Mouse (Mus musculus) cerebellum, postnatal 25 days (tissue): ENCODE measurements around the gene Rara.

Experiments used
- DNase-seq, 2 experiments: peaks; one replicate each; pipeline ENCODE4 v3.0.0; 2021; ENCODE audit warnings: mixed read lengths in 2 of 2

Gene Rara

GRCm38 (mm10) chr11:99010124-99010523 lies 82.5 kb downstream of the Rara start:
- DNase-seq, result no peak

- no peak for DNase-seq
Observed at GRCm38 (mm10) chr11:99010706-99011105, 83.1 kb downstream of the Rara start.

- no peak for DNase-seq
Observed at GRCm38 (mm10) chr11:99013856-99014255, 86.2 kb downstream of the Rara start.

GRCm38 (mm10) chr11:99019844-99020243 lies 92.2 kb downstream of the Rara start:
- no peak for DNase-seq

- no peak for DNase-seq
Observed at GRCm38 (mm10) chr11:99022384-99022933, 94.8 kb downstream of the Rara start.

- no peak for DNase-seq
Observed at GRCm38 (mm10) chr11:99023094-99023493, 95.5 kb downstream of the Rara start.

GRCm38 (mm10) chr11:99023500-99024467 lies 96.2 kb downstream of the Rara start, which contains the start of gene Top2a:
TSS of gene Top2a (minus strand) at chr11:99024189.
- peak; percentile 89 to 96 for DNase-seq
